Mouse (Mus musculus) midbrain, postnatal 0 days (tissue): ENCODE measurements around the gene Plagl2. TPM values are rescaled to one million over a fixed set of nuclear protein-coding genes. Genes with fewer than 3 reads are reported as not detected.

ENCODE experiments used
- ATAC-seq: fragments of 200-750 bp; cut with Nextera tagmentation; 2 replicates; pipeline ENCODE4 v1.8.0; 2017; ENCODE audit warnings: moderate number of reproducible peaks, mild to moderate bottlenecking, moderate TSS enrichment, moderate library complexity; ENCODE audit not compliant: low FRiP score
- DNase-seq: peaks from one replicate; pipeline ENCODE4 v3.0.0-alpha.2; 2015; ENCODE audit warnings: low spot score
- H3K27ac ChIP-seq: fragments of 300-500 bp; sonication (generic); 2 replicates; pipeline ENCODE4 v1.5.1; 2014; ENCODE audit warnings: low read depth, mild to moderate bottlenecking, low read length, mixed read lengths
- H3K27me3 ChIP-seq: fragments of 300-500 bp; sonication (generic); 2 replicates; pipeline ENCODE4 v1.6.1; 2014; ENCODE audit warnings: low read length, control low read depth, mixed read lengths; ENCODE audit not compliant: insufficient read depth
- H3K36me3 ChIP-seq: fragments of 300-500 bp; sonication (generic); 2 replicates; pipeline ENCODE4 v1.6.1; 2014; ENCODE audit warnings: low read length, control low read depth, mixed read lengths; ENCODE audit not compliant: insufficient read depth
- H3K4me1 ChIP-seq: fragments of 300-500 bp; sonication (generic); 2 replicates; pipeline ENCODE4 v1.6.1; 2014; ENCODE audit warnings: mild to moderate bottlenecking, control low read depth, antibody characterized with exemption, low read length, mixed read lengths; ENCODE audit not compliant: insufficient read depth
- H3K4me2 ChIP-seq: fragments of 300-500 bp; sonication (generic); 2 replicates; pipeline ENCODE4 v1.6.1; 2014; ENCODE audit warnings: low read depth, mild to moderate bottlenecking, low read length, mixed read lengths; ENCODE audit not compliant: poor library complexity, severe bottlenecking
- H3K4me3 ChIP-seq: fragments of 300-500 bp; sonication (generic); 2 replicates; pipeline ENCODE4 v1.5.1; 2014; ENCODE audit warnings: low read depth, mild to moderate bottlenecking, low read length, moderate library complexity
- H3K9ac ChIP-seq: fragments of 300-500 bp; sonication (generic); replicated peaks from 2 replicates; pipeline ENCODE4 v1.6.1; 2014; ENCODE audit warnings: mild to moderate bottlenecking, low read length, moderate library complexity, mixed read lengths; ENCODE audit not compliant: poor library complexity, severe bottlenecking
- H3K9me3 ChIP-seq: fragments of 300-500 bp; sonication (generic); 2 replicates; pipeline ENCODE4 v1.6.1; 2016; ENCODE audit warnings: low read length, control low read depth
- CTCF ChIP-seq: IDR thresholded peaks from 2 replicates; pipeline ENCODE4 v1.5.1; 2016; ENCODE audit warnings: antibody characterized with exemption, mild to moderate bottlenecking
- WGBS: fragments of 180-500 bp; shearing (Covaris S2); extraction: QIAGEN DNeasy Blood & Tissue Kit; methylation state at CpG from one replicate; pipeline ENCODE4 v1.1.7; 2014; 5-methylcytosine and 5-hydroxymethylcytosine counted together
- polyA plus RNA-seq: library from polyadenylated mRNA; unstranded; fragments of >200 nt; fragmentation: Nextera tagmentation; extraction: Ambion mirVana; gene quantifications from 2 replicates; pipeline ENCODE4 v1.2.1, GENCODE M21; 2015
- total RNA-seq: library from RNA; depleted of rRNA; stranded (reverse); fragments of >200 nt; gene quantifications from 2 replicates; pipeline ENCODE4 v1.2.3, GENCODE M21; 2014

Plagl2 gene
- total and polyA plus RNA-seq, 2 experiments from 2014 or later: 2.9 to 7.0 TPM

DNA sequence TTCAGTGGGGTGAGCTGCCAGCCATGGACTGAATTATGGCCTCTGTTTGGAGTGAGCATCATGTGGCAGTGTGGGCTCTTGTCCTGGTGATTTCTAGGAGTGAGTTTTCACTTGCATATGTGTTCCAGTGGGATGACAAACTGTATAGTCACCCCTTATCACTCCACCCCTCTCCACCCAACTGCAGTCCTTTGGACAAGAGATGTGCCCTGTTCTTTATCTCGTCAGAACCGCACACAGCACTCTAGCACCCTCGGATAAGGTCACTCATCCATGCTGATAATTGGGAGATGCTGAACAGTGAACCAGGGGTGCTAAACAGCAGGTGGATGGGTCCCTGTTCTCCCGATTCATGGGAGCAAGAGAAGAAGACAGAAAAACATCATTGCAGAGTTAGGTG lies 19.6 kb downstream of the Plagl2 start:
- Histone ChIP-seq H3K4me1 (peaks cover 9% of the 10 kb centered on the region; the same call in 1 of the 2 replicates), H3K27me3 (no peaks in the 10 kb centered on the region), H3K27ac (no peak overlapping the region), H3K9me3 (no peaks in the 10 kb centered on the region), H3K9ac (no peak overlapping the region), H3K36me3 (0 out of 2 replicates have a peak, but pooled peaks cover 4% of the 10 kb centered on the region), H3K4me3 (no peak overlapping the region), H3K4me2 (no peak overlapping the region)
- DNase-seq: no peak
- no peak for TF ChIP-seq CTCF
- WGBS: 89% methylated on average over 4 of the region's 4 CpGs
- ATAC-seq: no peak

DNA sequence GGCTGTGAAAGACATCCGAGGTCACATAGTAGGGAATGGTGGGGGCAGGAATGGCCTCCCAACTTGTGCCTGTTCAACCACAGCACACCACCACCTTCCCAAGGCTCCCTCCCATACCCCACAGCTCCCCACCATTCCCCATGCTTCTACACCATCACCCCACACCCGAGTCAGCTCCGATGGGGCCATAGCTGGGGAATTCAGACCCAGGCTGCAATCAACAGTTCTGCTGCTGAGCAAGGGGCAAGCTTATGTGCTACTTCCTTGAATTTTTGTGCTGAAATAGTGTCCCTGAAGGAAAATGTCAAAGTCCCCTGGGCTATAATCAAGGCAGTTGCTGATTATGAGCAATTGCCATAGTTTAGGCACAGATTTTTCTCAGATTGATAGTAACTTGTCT lies 22.7 kb downstream of the Plagl2 start:
- no peak overlapping the region for H3K27ac ChIP-seq
- DNase-seq (no peak), ATAC-seq (no peak)
- H3K9me3 ChIP-seq: no peaks in the 10 kb centered on the region
- 0 out of 2 replicates have a peak, but pooled peaks cover 4% of the 10 kb centered on the region for H3K36me3 ChIP-seq
- H3K9ac ChIP-seq: no peak overlapping the region
- H3K27me3 ChIP-seq: no peaks in the 10 kb centered on the region
- H3K4me1 ChIP-seq: no peaks in the 10 kb centered on the region
- TF ChIP-seq CTCF: no peak
- 81% methylated on average over 3 of the region's 3 CpGs for WGBS
- H3K4me3 ChIP-seq: no peak overlapping the region
- no peak overlapping the region for H3K4me2 ChIP-seq

DNA sequence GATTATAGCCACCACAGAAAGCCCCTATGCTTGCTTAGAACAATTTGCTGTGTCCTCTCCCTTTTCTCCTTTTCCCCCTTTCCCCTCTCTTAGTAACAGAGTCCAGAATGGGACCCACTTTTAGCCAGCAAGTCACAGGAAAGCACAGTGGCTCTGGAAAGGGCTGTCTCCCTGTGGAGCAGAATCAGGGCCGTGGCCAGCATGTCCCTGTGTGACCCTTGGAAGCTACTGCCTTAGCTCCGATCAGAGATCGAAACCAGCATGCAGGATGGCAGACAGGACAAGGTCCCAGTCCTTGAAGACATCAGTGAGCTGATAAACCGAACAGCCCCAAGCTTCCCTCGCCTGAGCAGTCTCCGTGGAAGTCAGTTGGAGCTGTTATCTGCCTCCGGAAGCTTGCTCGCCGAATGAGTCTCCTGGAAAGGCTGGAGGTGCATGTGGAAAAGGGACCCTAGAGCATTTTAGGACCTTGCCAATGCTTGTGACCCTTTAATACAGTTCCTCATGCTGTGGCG lies 23.3 kb downstream of the Plagl2 start:
- H3K9ac ChIP-seq: no peak overlapping the region
- no peak overlapping the region for H3K4me3 ChIP-seq
- no peak overlapping the region for H3K27ac ChIP-seq
- H3K4me1 ChIP-seq: no peaks in the 10 kb centered on the region
- 0 out of 2 replicates have a peak, but pooled peaks cover 4% of the 10 kb centered on the region for H3K36me3 ChIP-seq
- ATAC-seq (no peak), DNase-seq (no peak)
- 90% methylated on average over 10 of the region's 10 CpGs for WGBS
- H3K27me3 ChIP-seq: no peaks in the 10 kb centered on the region
- H3K9me3 ChIP-seq: no peaks in the 10 kb centered on the region
- no peak overlapping the region for H3K4me2 ChIP-seq
- no peak for TF ChIP-seq CTCF

- no peaks in the 10 kb centered on the region for H3K9me3 ChIP-seq
- TF ChIP-seq CTCF: no peak
- ATAC-seq: no peak
- no peaks in the 10 kb centered on the region for H3K36me3 ChIP-seq
- no peak for DNase-seq
- H3K4me3 ChIP-seq: no peak overlapping the region
- H3K4me2 ChIP-seq: no peak overlapping the region
- H3K4me1 ChIP-seq: no peaks in the 10 kb centered on the region
- WGBS: 80% methylated on average over 4 of the region's 4 CpGs
- H3K9ac ChIP-seq: no peak overlapping the region
- H3K27me3 ChIP-seq: no peaks in the 10 kb centered on the region
- no peak overlapping the region for H3K27ac ChIP-seq
These were observed 25.8 kb downstream of the Plagl2 start for GRCm38 (mm10) chr2:153215421-153215820.

GRCm38 (mm10) chr2:153214771-153215259 lies 26.4 kb downstream of the Plagl2 start:
- Histone ChIP-seq H3K27me3 (no peaks in the 10 kb centered on the region), H3K27ac (no peak overlapping the region), H3K9me3 (no peaks in the 10 kb centered on the region), H3K9ac (no peak overlapping the region), H3K4me2 (no peak overlapping the region), H3K4me3 (no peak overlapping the region), H3K4me1 (no peaks in the 10 kb centered on the region), H3K36me3 (peaks cover 2% of the 10 kb centered on the region)
- ATAC-seq (no peak), DNase-seq (no peak)
- no peak for TF ChIP-seq CTCF
- WGBS: 78% methylated on average over 6 of the region's 6 CpGs

DNA sequence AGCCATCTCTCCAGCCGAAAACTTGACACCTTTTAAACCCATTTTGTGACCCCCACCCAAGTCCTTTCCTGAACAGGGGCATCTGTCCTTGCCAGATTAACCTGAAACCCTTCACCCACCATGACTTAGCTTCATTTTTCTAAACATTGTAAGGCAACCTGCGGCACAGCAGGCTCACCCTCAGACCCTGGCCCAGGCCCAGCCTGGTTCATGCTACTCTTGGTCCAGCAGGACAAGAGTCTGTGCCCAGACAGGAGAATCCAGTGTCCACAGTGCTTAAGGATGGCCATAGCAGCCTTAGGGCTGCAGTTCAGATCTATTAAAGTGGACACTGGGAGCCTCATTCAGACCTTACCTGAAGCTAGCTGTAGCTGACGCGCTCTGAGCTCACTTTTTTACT lies 27.9 kb downstream of the Plagl2 start:
- Histone ChIP-seq H3K36me3 (peaks cover 15% of the 10 kb centered on the region), H3K9me3 (no peaks in the 10 kb centered on the region), H3K9ac (no peak overlapping the region), H3K4me1 (no peaks in the 10 kb centered on the region), H3K4me3 (no peak overlapping the region), H3K27me3 (no peaks in the 10 kb centered on the region), H3K4me2 (no peak overlapping the region), H3K27ac (no peak overlapping the region)
- TF ChIP-seq CTCF: no peak
- ATAC-seq (no peak), DNase-seq (no peak)
- 87% methylated on average over 4 of the region's 4 CpGs for WGBS
